Mouse (Mus musculus) T-helper 2 cell (primary cell): Measurements from ENCODE around the gene Sco1.
"Not testable (repeated sequence)": the region's sequence is repeated elsewhere in the genome, so short reads cannot be mapped to it uniquely, and the experiment has no call there.

Experiments used
- in situ Hi-C: fragments of 300-600 bp; cut with MboI, MseI; formaldehyde crosslinking; loops from one replicate; pipeline ENCODE4 v1.15.1; 2025; ENCODE audit warnings: high pct_unique_total_duplicates

Sco1 gene

GRCm38 (mm10) chr11:67052321-67052952, at the start of gene Sco1, which contains the start of gene Adprm:
Sco1 (plus strand) TSS chr11:67052670.
Adprm (minus strand) TSS chr11:67052594.
- in situ Hi-C loops, result no loop called here

GRCm38 (mm10) chr11:67002911-67003310, 49.6 kb upstream of the Sco1 start:
- in situ Hi-C loops, result no loop called here

GRCm38 (mm10) chr11:67007961-67008360, 44.5 kb upstream of the Sco1 start:
- in situ Hi-C loops, result no loop called here

- in situ Hi-C loops, result no loop called here
Measured at GRCm38 (mm10) chr11:67008528-67008927, 43.9 kb upstream of the Sco1 start.

GRCm38 (mm10) chr11:67010430-67010829, 42.0 kb upstream of the Sco1 start:
- in situ Hi-C loops, result no loop called here

GRCm38 (mm10) chr11:67011635-67012034, 40.8 kb upstream of the Sco1 start:
- in situ Hi-C loops, result no loop called here

- in situ Hi-C loops, result no loop called here
Measured at GRCm38 (mm10) chr11:67017801-67018591, 34.5 kb upstream of the Sco1 start.

- in situ Hi-C loops, result no loop called here
Measured at GRCm38 (mm10) chr11:67019711-67020475, 32.6 kb upstream of the Sco1 start.

- in situ Hi-C loops, result no loop called here
Measured at GRCm38 (mm10) chr11:67020948-67021347, 31.5 kb upstream of the Sco1 start.

GRCm38 (mm10) chr11:67022354-67023115, 29.9 kb upstream of the Sco1 start:
- in situ Hi-C loops, result no loop called here

GRCm38 (mm10) chr11:67023191-67023590, 29.3 kb upstream of the Sco1 start:
- in situ Hi-C loops, result not testable (repeated sequence)

- in situ Hi-C loops, result no loop called here
Measured at GRCm38 (mm10) chr11:67023802-67024340, 28.6 kb upstream of the Sco1 start.

- in situ Hi-C loops, result loop anchor here (5.0 kb wide), 1 partner anchor 52 kb away; the partner anchor contains the start of gene Myh3
Measured at GRCm38 (mm10) chr11:67024867-67025477, 27.5 kb upstream of the Sco1 start, which contains the start of gene Tmem220. Tmem220 (plus strand) TSS chr11:67025154.

- in situ Hi-C loops, result no loop called here
Measured at GRCm38 (mm10) chr11:67030904-67031602, 21.4 kb upstream of the Sco1 start.

- in situ Hi-C loops, result no loop called here
Measured at GRCm38 (mm10) chr11:67031603-67031915, 20.9 kb upstream of the Sco1 start.

GRCm38 (mm10) chr11:67034775-67035485, 17.5 kb upstream of the Sco1 start:
- in situ Hi-C loops, result no loop called here

- in situ Hi-C loops, result no loop called here
Measured at GRCm38 (mm10) chr11:67036229-67036628, 16.2 kb upstream of the Sco1 start.

- in situ Hi-C loops, result no loop called here
Measured at GRCm38 (mm10) chr11:67036892-67037291, 15.6 kb upstream of the Sco1 start.

- in situ Hi-C loops, result no loop called here
Measured at GRCm38 (mm10) chr11:67039799-67040198, 12.7 kb upstream of the Sco1 start.

- in situ Hi-C loops, result no loop called here
Measured at GRCm38 (mm10) chr11:67040483-67040882, 12.0 kb upstream of the Sco1 start.
